Mouse (Mus musculus) lung, postnatal 25 days (tissue): ENCODE measurements around the gene Nutm1.
"Not testable (repeated sequence)": the region's sequence is repeated elsewhere in the genome, so short reads cannot be mapped to it uniquely, and the experiment has no call there.

Experiments
- DNase-seq: peaks from one replicate; pipeline ENCODE4 v3.0.0; 2022; ENCODE audit warnings: low spot score

The Nutm1 gene

GRCm38 (mm10) chr2:112259241-112259962, at the start of gene Nutm1:
TSS of gene Nutm1 (minus strand) at chr2:112259291.
- DNase-seq: no peak

GRCm38 (mm10) chr2:112308671-112309070, 49.6 kb upstream of the Nutm1 start:
- DNase-seq: no peak

- no peak for DNase-seq
Measured at GRCm38 (mm10) chr2:112298221-112298620, 39.1 kb upstream of the Nutm1 start.

- DNase-seq: no peak
Measured at GRCm38 (mm10) chr2:112296211-112296610, 37.1 kb upstream of the Nutm1 start.

- DNase-seq: no peak
Measured at GRCm38 (mm10) chr2:112292823-112293222, 33.7 kb upstream of the Nutm1 start.

GRCm38 (mm10) chr2:112289507-112289906, 30.4 kb upstream of the Nutm1 start:
- DNase-seq: no peak

- no peak for DNase-seq
Measured at GRCm38 (mm10) chr2:112287059-112287458, 28.0 kb upstream of the Nutm1 start.

- DNase-seq: not testable (repeated sequence)
Measured at GRCm38 (mm10) chr2:112286062-112286461, 27.0 kb upstream of the Nutm1 start.

- no peak for DNase-seq
Measured at GRCm38 (mm10) chr2:112285031-112285390, 25.9 kb upstream of the Nutm1 start.

GRCm38 (mm10) chr2:112284363-112285030, 25.4 kb upstream of the Nutm1 start:
- DNase-seq: peak; percentile 82

- no peak for DNase-seq
Measured at GRCm38 (mm10) chr2:112282846-112283245, 23.8 kb upstream of the Nutm1 start.

- no peak for DNase-seq
Measured at GRCm38 (mm10) chr2:112276870-112277269, 17.8 kb upstream of the Nutm1 start.

- DNase-seq: no peak
Measured at GRCm38 (mm10) chr2:112273474-112273873, 14.4 kb upstream of the Nutm1 start.

GRCm38 (mm10) chr2:112272909-112273308, 13.8 kb upstream of the Nutm1 start:
- no peak for DNase-seq

GRCm38 (mm10) chr2:112270011-112270410, 10.9 kb upstream of the Nutm1 start:
- DNase-seq: no peak

GRCm38 (mm10) chr2:112267547-112268269, 8.6 kb upstream of the Nutm1 start:
- peak; percentile 47 for DNase-seq

GRCm38 (mm10) chr2:112266780-112267179, 7.7 kb upstream of the Nutm1 start:
- no peak for DNase-seq

GRCm38 (mm10) chr2:112266242-112266592, 7.1 kb upstream of the Nutm1 start, which contains the start of gene Gm21985:
TSS of gene Gm21985 (plus strand) at chr2:112266314.
- peak; percentile 62 for DNase-seq

- DNase-seq: peak; percentile 96
Measured at GRCm38 (mm10) chr2:112265448-112266241, 6.6 kb upstream of the Nutm1 start, which contains the start of gene Slc12a6. TSS of gene Slc12a6 (plus strand) at chr2:112265825.

- no peak for DNase-seq
Measured at GRCm38 (mm10) chr2:112264364-112264763, 5.3 kb upstream of the Nutm1 start.

- no peak for DNase-seq
Measured at GRCm38 (mm10) chr2:112262779-112263295, 3.7 kb upstream of the Nutm1 start.
